Mouse (Mus musculus): ENCODE measurements around the gene Tbce.
"Not testable (repeated sequence)": the region's sequence is repeated elsewhere in the genome, so short reads cannot be mapped to it uniquely, and the experiment has no call there.

The Tbce gene

DNA sequence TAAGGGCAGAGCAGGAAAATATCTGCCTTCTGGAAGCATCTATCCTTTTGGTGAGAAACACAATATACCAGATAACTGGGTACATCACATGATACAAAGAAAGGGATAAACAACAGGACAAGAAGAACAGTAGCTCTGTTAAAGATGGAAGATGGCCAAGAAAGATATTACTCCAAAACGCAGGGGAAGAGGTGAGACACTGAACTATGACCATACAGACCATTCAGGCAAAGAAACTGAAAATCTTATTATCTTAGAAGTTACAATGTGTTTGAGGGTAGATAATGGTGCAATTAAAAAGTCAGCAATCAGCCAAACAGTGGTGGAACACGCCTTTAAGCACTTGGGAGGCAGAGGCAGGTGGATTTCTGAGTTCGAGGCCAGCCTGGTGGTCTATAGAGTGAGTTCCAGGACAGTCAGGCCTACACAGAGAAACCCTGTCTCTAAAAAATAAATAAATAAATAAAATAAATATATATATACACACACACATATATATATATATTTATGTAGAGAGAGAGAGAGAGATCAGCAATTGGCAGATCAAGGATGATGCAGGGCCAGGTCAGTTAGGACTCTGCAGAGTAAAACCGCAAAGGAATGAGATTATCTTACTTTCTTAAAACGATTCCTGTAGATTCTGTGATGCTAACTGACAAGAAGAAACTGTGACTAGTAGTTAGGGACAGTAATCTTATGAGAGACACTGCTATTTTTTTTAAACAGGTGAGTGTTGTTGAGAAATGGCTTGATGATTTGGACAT lies 5.9 kb downstream of the Tbce start:
- no peak for DNase-seq (ENCODE audit: low spot score)

DNA sequence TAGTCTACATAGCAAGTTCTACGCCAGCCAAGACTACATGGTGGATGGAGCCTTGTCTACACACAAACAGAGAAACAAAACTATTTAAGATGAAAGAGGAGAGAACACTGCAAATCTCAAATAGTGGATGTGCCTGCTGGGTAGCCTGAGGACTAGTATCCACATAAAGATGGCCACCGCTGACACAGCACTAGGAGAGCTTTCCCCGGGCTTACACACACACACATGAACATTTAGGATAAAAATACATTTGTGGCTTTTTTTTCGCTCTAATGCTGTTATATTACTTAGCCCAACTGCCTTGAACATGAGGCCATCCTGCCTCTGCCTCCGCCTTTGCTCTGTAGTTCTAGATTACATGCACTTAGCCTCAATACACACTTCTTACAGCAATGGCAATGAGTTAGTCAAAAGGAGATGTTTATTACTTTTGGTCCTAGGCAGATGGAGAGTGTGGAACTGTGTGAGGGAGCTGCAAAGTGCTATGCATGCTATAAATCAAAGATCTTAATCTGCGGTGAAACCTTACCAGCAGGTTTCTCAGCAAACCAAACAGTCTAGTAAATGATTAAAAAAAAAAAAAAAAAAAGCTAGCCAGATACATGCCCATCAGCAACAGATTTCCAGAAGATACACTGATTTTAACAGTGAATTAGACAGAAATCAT lies 13.2 kb downstream of the Tbce start:
- DNase-seq (ENCODE audit: low spot score), result no peak

DNA sequence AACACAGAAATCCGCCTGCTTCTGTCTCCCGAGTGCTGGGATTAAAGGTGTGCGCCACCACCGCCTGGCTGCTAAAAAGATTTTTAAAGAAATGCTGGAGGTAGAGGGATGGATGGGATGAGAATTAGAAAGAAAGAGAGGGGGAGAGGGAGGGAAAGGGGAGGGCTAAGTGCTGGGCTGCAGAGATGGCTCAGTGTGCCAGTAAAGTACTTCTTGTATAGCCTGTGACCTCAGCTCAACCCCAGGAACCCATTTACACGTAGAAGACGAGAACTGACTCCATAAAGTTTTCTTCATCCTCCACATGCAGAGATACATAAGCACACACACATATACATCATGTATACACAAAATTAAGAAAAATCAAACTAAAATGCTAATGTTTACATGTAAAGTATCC lies 13.9 kb downstream of the Tbce start:
- DNase-seq (ENCODE audit: low spot score), result no peak

DNA sequence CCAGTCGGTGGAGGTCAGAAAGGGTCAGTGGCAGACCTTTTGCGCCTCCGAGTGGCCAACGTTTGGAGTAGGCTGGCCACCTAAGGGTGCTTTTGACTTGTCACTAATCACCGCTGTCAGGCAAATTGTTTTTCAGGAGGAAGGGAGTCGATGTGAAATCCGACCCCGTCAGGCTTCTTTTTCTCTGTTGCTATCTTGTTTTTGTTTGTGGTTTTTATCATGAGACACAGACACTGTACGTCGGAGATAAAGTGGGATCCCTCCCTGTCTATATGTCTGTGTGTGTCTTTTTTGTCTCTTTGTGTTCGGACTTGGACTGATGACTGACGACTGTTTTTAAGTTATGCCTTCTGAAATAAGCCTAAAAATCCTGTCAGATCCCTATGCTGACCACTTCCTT lies 18.0 kb downstream of the Tbce start:
- not testable (repeated sequence) for DNase-seq (ENCODE audit: low spot score)

DNA sequence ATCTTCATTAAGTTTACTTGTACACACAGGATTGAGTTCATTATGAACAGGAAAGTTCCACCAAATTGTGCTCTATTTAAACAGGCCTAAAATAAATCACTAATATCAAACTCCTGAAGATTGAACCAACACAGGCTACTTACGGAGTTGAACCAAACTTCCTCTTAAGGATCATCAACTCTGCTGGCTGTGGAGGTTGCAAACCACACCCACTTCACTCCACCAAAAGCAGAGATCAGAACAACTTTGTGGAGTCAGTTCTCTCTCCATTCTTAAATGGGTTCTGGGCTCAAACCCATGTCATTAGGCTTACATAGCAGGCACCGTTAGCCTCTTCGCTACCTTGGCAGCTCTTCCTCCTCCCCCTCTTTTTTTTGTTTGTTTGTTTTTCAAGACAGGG lies 20.6 kb downstream of the Tbce start:
- DNase-seq (ENCODE audit: low spot score), result no peak

DNA sequence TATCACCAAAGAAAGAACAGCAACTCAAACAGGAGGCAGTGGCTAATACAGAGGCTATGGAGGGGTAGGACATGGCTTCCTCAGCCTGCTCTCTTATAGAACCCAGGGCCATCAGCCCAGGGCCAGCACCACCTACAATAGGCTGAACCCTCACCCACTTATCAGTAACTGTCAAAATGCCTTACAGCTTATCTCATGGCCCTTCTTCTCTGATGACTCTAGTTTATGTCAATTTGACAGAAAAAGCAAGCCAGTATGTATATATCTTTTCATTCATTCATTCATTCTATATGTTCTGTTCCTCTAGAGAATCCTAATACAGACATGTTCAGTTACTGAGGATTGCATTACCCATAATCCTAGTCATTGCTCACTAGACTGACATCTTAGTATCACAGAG lies 21.2 kb downstream of the Tbce start:
- no peak for DNase-seq (ENCODE audit: low spot score)

DNA sequence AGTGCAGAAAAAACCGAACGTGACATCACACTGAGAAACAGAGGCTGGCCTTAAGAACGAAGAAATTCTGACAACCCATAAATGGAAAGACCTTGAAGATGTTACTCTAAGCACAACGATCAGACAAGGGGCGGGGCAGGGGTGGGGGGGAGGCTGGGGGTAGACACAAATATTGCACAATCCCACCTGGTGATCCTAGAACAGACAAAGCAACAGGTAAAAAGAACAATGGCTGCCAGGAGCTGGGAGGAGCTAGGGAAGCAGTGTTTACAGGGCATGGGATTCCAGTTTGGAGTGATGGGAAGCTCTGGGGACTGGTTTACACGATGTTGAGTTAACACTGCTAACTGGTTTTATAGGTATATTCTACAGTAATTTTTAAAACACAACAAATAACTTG lies 23.8 kb downstream of the Tbce start:
- no peak for DNase-seq (ENCODE audit: low spot score)

DNA sequence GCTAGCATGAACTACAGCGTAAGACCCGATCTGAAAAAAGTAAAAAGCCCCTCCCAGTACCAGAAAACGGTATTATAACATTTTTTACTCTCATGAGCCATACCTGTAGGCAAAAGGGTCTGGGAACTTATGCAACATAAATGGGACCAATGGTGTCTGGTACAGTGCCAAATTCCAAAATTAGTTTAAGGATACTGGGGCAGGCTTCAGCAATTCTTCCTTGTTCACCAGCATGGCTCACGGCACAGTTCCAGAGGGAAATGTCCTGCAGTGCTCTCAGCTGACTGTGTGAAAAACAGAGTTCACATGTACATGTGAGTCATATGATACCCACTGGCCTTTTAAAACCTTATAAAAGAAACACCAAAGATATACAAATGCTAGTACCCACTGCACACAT lies 24.9 kb downstream of the Tbce start:
- DNase-seq (ENCODE audit: low spot score), result no peak

DNA sequence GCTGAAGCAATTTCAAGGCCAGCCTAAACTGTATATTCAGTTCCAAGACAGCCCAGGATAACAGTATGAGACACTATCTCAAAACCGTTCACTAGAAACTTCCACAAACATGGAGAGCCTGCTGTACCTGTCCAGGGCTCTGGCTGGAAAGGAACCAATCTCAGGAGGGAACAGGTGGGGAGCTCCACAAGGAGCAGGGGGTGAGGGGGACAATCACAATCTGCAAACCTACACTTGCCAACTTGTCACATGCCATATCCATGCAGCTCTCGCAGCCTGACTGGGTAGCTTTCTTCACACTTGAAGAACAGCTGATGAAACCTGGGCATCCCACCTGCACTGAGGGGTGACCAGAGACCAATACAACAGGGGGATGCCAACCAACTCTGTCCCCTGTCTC lies 25.4 kb downstream of the Tbce start:
- DNase-seq (ENCODE audit: low spot score), result no peak

DNA sequence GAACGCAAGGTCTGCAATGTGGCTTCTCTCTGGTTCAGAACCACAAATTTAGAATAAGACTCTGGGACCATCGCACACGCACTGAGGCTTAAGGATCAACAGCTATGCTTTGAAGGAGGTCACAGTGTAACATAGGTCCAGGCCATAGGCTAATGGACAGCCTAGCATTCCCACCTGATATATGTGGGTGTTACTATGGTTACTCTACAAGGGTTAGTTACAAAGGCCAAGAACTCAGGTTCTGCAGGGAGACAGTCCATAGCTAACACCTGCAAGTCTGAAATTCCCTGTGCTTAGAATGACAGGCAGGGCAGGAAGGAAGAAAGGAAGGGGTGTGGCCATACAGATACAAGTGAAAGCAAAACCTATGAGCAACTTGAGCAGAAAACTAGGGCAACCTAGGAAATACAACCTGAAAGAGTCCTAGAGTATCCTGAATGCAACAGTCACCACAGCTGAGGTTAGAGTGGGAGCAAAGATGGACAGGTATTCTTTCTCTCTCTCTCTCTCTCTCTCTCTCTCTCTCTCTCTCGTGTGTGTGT lies 27.9 kb downstream of the Tbce start:
- DNase-seq (ENCODE audit: low spot score), result no peak

DNA sequence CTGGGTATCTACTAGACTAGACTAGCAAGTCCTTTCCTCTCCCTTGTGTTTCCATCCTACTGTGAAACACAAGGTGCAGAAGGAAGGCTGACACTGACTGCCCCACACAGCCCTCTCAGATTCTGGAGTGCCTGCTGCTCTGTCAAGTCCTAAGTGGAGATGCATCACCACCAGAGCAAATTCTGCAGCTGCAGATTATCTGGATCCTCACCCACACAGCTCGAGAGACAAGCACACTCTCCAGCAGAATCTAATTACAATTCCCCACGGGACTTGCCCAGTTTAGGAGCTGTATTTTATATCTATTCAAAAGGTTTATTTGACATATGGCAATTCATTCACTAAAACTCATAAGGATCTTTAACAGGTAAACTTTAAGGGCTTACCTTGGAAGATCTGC lies 33.4 kb downstream of the Tbce start:
- DNase-seq (ENCODE audit: low spot score), result no peak

DNA sequence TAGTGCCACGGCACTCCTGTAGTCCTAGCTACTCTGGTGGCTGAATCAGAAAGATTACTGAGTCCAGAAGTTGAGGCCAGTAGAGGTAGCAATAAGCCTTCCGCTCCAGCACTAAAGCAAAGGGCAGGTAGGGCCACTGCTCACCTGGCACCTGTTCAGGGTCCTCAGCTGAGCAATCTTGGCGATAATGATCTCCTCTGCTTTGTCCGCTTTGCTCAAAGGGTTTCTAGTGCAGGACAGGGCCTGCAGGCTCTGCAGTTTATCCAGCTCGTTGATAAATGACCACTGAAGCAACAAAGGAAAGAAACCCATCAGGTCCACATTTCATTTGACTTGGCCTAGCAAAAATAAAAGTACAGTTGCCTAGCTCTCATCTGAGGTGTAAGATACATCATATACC lies 34.4 kb downstream of the Tbce start:
- DNase-seq (ENCODE audit: low spot score), result no peak

DNA sequence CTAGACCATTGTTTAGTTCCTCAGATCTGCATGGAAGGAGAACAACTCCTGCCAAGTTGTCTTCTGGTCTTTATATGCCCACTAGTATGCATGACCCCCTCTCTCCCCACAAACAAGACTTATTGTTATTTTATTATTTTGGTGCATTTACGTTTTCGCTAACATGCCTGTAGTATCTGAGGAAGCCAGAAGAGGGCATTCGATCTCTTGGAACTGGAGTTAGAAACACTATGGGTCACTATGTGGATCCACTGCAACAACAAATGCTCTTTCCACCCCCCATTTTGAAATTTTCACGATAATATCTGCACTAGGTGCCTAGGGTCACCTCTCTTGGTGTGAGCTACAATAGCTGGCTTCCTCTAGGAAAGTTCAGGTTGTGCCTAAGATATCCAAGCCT lies 35.4 kb downstream of the Tbce start:
- DNase-seq (ENCODE audit: low spot score), result no peak

DNA sequence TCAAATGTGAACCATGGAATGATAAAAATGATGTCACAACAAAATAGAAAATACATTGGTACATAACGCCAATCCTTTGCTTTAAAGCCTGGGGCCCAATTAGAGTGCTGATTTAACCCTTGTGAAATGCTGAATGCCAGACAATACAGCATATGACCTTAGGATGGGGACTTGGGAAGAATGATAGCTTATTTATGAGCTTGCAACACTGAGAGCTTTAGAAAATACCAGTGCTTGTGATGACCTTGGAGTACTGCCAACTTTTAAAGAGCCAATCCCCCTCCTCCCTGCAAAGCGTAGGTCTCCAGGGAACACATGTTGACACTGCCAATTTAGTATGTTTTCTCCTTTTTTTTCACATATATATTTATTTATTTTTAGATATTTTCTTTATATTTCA lies 36.7 kb downstream of the Tbce start:
- no peak for DNase-seq (ENCODE audit: low spot score)

DNA sequence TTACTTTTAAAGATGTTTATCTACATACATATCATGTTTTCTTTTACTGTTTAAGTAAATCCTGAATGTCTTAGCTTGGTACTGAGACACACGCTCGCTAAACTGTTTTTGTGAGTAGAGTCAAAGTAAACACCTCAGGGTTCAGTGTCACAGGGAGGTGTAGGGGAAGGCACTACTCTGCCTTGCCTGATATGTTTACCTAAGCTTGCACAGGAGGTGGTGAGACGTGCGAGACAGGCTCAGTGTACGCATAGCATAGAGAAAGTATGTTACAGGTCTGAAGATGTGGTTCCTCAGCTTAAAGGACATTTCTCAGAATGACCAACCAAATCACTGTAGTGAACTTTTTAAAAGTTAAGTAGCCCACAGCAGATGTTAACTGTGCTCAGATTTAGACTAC lies 42.0 kb downstream of the Tbce start:
- DNase-seq (ENCODE audit: low spot score), result no peak

DNA sequence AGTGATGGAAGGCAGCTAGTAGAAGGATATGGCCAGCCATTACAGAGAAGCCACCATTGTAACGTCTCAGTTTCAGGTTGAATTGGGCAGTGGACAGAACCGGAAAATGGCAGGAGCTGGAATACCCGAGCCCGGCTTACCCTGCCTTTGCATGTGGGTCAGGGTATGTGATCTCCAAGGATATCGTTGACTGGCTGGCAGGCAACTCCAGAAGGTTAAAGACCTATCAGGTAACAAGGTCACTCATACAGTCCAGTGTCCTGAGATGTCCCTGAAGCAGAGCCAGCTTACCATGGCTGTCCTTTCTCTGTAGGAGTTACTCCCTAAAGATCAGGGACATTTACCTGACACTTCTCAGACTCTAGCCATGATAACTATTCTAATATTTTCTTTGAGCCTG lies 44.4 kb downstream of the Tbce start:
- no peak for DNase-seq (ENCODE audit: low spot score)

DNA sequence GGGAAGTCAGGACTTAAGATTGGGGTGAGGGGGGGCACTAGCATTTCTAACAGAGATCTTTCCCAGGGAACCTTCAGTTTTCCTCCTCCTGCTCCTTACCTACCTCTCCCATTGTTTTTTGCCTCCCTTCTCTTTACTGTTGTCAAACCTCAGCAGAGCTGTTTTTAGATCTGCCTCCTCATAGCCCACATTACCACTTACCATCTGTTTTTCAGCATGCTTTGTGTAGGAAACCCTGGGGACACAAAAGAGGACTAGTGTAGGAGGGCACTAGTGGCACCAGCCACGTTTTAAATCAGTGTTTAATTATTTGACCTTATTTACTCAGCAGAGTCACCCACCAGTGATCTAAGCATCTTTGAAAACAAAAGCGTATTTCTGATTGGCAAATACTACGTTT lies 46.4 kb downstream of the Tbce start:
- no peak for DNase-seq (ENCODE audit: low spot score)

DNA sequence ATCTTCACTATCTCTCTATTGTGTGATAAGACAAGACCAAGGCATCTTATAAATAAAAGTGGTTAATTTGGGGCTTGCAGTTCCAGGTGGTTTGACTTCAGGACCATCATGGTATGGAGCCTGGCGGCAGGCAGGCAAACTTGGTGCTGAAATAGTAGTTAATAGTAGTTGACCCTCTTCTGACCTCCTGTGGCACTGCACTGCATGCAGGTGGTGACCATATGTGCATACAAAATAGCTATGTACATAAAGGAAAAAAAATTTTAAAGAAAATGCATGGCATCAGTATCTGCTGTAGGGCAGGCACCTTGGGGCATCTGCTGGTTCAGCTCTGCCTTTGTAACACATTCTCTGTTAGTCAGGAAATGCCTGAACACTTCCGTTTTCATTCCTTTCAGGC lies 49.0 kb downstream of the Tbce start:
- no peak for DNase-seq (ENCODE audit: low spot score)

DNA sequence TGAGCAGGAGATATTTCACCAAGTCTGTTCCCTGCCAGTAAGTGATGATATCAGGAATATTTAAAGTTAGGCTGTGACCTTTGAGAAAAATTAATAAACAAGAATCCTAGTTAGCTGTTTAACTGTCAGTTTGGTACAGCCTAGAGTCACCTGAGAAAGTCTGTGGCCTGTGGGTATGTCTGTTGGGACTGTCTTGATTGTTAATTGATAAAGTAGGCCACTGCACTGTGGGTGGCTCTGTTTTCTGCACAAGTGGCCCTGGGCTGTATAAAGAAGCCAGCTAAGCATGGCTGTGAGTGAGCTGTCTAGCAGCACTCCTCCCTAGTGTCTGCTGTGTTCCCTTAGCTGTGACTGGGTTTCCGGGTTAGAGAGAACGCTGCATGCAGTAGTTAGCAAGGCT lies 50.3 kb downstream of the Tbce start:
- no peak for DNase-seq (ENCODE audit: low spot score)

DNA sequence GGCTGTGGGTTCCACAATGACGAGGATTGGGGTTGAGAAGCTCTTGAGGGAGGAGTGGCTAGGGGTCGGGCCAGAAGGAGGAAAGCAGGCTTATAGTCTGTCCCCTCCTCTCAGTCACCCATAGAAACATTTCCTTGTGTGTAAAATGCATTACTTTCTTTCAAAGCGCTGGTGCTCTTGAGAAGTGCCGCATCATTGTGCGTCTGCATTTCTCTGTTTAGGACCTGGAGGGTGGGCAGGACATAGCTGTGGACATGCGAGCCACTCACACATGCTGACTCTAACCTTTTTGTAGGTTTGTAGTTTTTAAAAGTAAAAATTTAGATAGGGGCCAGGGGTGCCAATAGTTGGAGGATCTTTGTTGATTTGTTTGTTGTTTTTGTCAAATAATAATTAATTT lies 55.9 kb downstream of the Tbce start:
- no peak for DNase-seq (ENCODE audit: low spot score)

DNA sequence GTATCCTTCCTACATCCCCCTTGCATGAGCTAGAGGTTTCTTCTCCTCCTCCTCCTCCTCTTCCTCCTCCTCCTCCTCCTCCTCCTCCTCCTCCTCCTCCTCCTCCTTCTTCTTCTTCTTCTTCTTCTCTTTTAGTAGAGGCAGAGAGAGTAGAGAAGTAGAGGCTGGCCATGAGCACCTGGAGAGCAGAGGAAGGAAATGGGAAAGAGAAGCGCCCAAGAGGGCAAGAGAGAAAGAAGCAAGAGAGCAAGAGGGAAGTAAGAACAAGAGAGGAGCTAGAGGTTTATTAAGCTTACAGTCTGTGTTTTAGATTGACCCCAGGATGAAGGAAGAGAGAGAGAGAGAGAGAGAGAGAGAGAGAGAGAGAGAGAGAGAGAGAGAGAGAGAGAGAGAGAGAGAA lies 57.6 kb downstream of the Tbce start:
- not testable (repeated sequence) for DNase-seq (ENCODE audit: low spot score)

DNA sequence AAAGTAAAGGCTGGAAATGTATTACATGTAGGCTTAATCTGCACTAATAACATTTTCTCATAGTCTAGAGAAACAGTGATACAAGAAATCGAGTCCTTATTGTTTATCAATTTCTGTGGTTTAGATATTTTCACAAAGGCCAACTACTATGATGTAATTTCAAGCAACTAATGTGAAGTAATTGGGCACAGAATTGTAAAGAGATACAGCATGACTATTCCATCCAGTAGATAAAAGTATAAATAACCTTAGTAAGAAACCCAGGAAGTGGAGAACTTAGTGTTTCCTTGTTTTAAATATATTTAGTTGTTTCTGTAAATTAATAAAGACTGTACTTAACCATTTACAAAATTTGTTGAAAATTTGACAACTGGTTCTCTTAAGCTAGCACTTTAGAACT lies 69.6 kb downstream of the Tbce start:
- DNase-seq (ENCODE audit: low spot score), result no peak

DNA sequence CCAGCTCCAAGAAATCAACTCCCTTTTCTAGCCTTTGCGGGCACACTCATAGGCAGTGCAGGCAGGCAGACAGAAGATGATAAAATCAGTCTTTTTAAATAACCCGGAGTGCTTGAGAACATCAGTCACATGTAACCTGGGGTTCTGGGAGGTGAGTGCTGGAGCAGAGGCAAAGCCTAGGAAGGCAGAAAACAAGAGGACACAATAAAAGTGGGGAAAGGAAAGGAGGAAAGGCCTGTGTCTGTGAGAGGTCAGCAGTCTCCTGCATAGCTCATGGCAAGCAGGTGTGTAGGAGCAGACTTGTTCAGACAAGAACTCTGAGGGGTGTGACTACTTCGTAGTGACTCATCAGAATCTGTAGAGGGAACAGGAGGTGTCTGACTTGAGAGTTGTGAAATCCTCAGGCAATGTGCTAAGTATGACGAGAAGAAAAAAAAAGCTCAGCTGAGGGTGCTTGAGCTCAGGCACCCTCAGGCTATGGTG lies 70.8 kb downstream of the Tbce start:
- no peak for DNase-seq (ENCODE audit: low spot score)

DNA sequence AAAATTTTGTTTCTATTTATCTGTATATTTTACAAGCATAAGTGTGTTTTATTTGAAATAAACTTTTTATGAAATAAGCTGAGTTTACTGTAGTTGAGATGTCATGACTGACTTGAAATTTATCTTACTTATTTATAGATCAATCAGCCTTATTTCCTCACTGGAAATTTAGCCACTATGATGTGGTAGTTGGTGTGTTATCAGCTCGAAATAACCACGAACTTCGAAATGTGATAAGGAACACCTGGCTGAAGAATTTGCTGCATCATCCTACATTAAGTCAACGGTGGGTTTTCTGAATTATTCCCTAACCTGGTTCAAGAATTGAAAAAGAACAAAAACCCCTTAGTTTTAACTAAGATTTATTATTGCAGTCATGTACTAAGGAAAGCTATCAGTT lies 73.3 kb downstream of the Tbce start:
- DNase-seq (ENCODE audit: low spot score), result no peak

Measured in testis, postnatal 10 days (tissue).